Mouse (Mus musculus): ENCODE measurements around the gene Tmem104.

GRCm38 (mm10) chr11:115289885-115290284 lies 102.6 kb downstream of the Tmem104 start:
- no peak for TF ChIP-seq CTCF (IDR thresholded peaks at IDR 0.05; ENCODE audit: insufficient read depth, low read depth, low read length)
- no peak for TF ChIP-seq POLR2A (IDR thresholded peaks at IDR 0.05; ENCODE audit: insufficient read depth, low read depth, low read length)
